ENCODE assay signal across 22 mouse cellular contexts in the genomic region with DNA sequence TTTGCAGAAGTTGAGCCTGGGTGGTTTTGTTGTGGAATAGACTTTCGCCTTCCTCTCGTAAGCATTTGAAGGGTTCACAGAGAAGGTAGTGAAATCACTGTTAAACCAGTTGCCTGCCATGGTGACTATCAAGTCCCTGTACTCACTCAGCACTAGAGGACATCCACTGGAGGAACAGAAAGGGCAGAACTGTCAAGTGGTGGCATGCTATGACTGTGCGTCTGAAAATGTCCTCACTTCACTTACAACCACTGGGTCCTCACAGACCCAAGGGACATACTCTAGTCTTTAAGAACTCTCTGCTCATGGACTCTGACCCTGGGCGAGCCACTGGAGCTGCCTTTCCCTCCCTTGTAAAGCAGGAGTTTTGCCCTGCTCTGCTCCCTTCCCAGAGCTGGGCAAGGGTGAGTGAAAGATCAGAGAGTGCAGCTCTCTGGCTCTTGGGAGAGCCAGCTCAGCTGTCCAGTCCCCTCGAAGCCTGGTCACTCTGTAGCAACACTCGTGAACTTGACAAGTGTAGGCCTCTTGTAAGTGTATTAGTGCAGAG.
DNase-seq lines count a peak whose midpoint lies in the region; ATAC-seq and TF ChIP-seq lines count a peak whose summit lies in the region.
"Had no signal": no experiment of that assay in that cellular context is flagged by ENCODE, and none has a peak within 500 bp of the region (broad histone marks: within the 10 kb centered on the region; RNA-seq: fewer than 3 reads in every experiment).

No protein-coding gene starts in this region.

- H3K4me2 ChIP-seq in heart, postnatal 0 days (ENCODE audit: low read depth, low read length), result no peak overlapping the region
- no peak overlapping the region for H3K4me2 ChIP-seq in intestine, embryonic 16.5 days (ENCODE audit: low read depth, low read length)
- no peak overlapping the region for H3K4me2 ChIP-seq in stomach, postnatal 0 days (replicated peaks; ENCODE audit: low read depth)
- H3K4me2 ChIP-seq: embryonic facial prominence, embryonic 15.5 days; hindbrain, embryonic 12.5 days; liver, embryonic 15.5 days; neural tube, embryonic 13.5 days had no signal

- TF ChIP-seq EP300 in heart, postnatal 0 days (IDR thresholded peaks at IDR 0.05; ENCODE audit: low read depth), result no peak
- TF ChIP-seq EP300 in stomach, postnatal 0 days (optimal IDR thresholded peaks at IDR 0.05), result no peak

- H3K4me1 ChIP-seq in heart, postnatal 0 days (ENCODE audit: control insufficient read depth, insufficient read depth), result peaks cover 22% of the 10 kb centered on the region
- peaks cover 14% of the 10 kb centered on the region for H3K4me1 ChIP-seq in intestine, embryonic 16.5 days (ENCODE audit: control insufficient read depth, insufficient read depth, low read length)
- H3K4me1 ChIP-seq in stomach, postnatal 0 days (replicated peaks; ENCODE audit: control insufficient read depth, insufficient read depth), result peaks cover 3% of the 10 kb centered on the region; the same call in 1 of the 2 replicates

- no peaks in the 10 kb centered on the region for H3K27me3 ChIP-seq in heart, postnatal 0 days (ENCODE audit: control insufficient read depth, insufficient read depth, low read length)
- no peaks in the 10 kb centered on the region for H3K27me3 ChIP-seq in intestine, embryonic 16.5 days (replicated peaks; ENCODE audit: control insufficient read depth, insufficient read depth, low read length)
- no peaks in the 10 kb centered on the region for H3K27me3 ChIP-seq in stomach, postnatal 0 days (ENCODE audit: control insufficient read depth, insufficient read depth, low read length)
- H3K27me3 ChIP-seq: embryonic facial prominence, embryonic 15.5 days; hindbrain, embryonic 12.5 days; liver, embryonic 15.5 days; neural tube, embryonic 13.5 days had no signal

- H3K9ac ChIP-seq in heart, postnatal 0 days (replicated peaks; ENCODE audit: low read depth, low read length), result no peak overlapping the region
- no peak overlapping the region for H3K9ac ChIP-seq in intestine, embryonic 16.5 days (ENCODE audit: low read depth, low read length)
- H3K9ac ChIP-seq in stomach, postnatal 0 days (ENCODE audit: low read length), result no peak overlapping the region
- H3K9ac ChIP-seq: embryonic facial prominence, embryonic 15.5 days; forebrain, postnatal 0 days; hindbrain, embryonic 12.5 days; liver, embryonic 15.5 days; neural tube, embryonic 13.5 days had no signal

- 53% methylated on average over 6 of the region's 6 CpGs for WGBS in heart, postnatal 0 days
- WGBS in intestine, embryonic 16.5 days, result 78% methylated on average over 6 of the region's 6 CpGs
- WGBS in stomach, postnatal 0 days, result 81% methylated on average over 6 of the region's 6 CpGs

- no peaks in the 10 kb centered on the region for H3K36me3 ChIP-seq in heart, postnatal 0 days (replicated peaks; ENCODE audit: control insufficient read depth, insufficient read depth, low read length)
- H3K36me3 ChIP-seq in intestine, embryonic 16.5 days (ENCODE audit: control insufficient read depth, insufficient read depth, low read length), result no peaks in the 10 kb centered on the region
- H3K36me3 ChIP-seq in stomach, postnatal 0 days (ENCODE audit: control insufficient read depth, insufficient read depth, low read length), result no peaks in the 10 kb centered on the region
- H3K36me3 ChIP-seq: embryonic facial prominence, embryonic 15.5 days; hindbrain, embryonic 12.5 days; limb, embryonic 10.5 days; liver, embryonic 15.5 days; midbrain, embryonic 10.5 days; neural tube, embryonic 13.5 days had no signal

- peak; percentile 50 for ATAC-seq in heart, postnatal 0 days (ENCODE audit: insufficient read depth, low read depth)
- ATAC-seq in intestine, embryonic 16.5 days, result peak; percentile 88
- ATAC-seq in stomach, postnatal 0 days (ENCODE audit: low FRiP score, low TSS enrichment), result 0 out of 2 replicates have a peak, but pooled peaks have one; percentile 15
- ATAC-seq: activated CD4-positive, CD25-positive, alpha-beta regulatory T cell, adult 4 months; forebrain, postnatal 0 days; midbrain, embryonic 16.5 days had no signal

- DNase-seq in heart, postnatal 0 days (ENCODE audit: low spot score), result peak; percentile 43
- no peak for DNase-seq in heart, adult 11 months
- DNase-seq in layer of hippocampus, adult 2 months (ENCODE audit: low spot score in 2 of 2), result no peak
- DNase-seq in layer of hippocampus, adult 9-11 months, result no peak
- no peak for DNase-seq in stomach, postnatal 0 days (ENCODE audit: low spot score)
- DNase-seq in right cerebral cortex, adult 18-20 months, result no peak
- no peak for DNase-seq in gastrocnemius, adult 18-20 months (ENCODE audit: low spot score)
- DNase-seq: adrenal gland, postnatal 10 days; cerebellum, adult 9-10 months; forebrain, postnatal 0 days; gastrocnemius, postnatal 25 days; liver had no signal

- TF ChIP-seq CTCF in heart, postnatal 0 days (IDR thresholded peaks at IDR 0.05; ENCODE audit: low read depth), result no peak
- no peak for TF ChIP-seq CTCF in layer of hippocampus, adult 2 months (conservative IDR thresholded peaks at IDR 0.05)
- no peak for TF ChIP-seq CTCF in stomach, postnatal 0 days (IDR thresholded peaks at IDR 0.05; ENCODE audit: low read depth)

- no peaks in the 10 kb centered on the region for H3K9me3 ChIP-seq in heart, postnatal 0 days (replicated peaks; ENCODE audit: control insufficient read depth, low read length)
- no peaks in the 10 kb centered on the region for H3K9me3 ChIP-seq in intestine, embryonic 16.5 days (ENCODE audit: control insufficient read depth, low read length)
- H3K9me3 ChIP-seq in stomach, postnatal 0 days (ENCODE audit: control insufficient read depth, low read length), result no peaks in the 10 kb centered on the region
- H3K9me3 ChIP-seq: embryonic facial prominence, embryonic 15.5 days; hindbrain, embryonic 12.5 days; limb, embryonic 10.5 days; liver, embryonic 15.5 days; midbrain, embryonic 10.5 days; neural tube, embryonic 13.5 days had no signal

- H3K27ac ChIP-seq in heart, postnatal 0 days (ENCODE audit: low read depth), result no peak overlapping the region
- H3K27ac ChIP-seq in layer of hippocampus, adult 2 months, result peak overlapping the region; percentile 23; the same call in 1 of the 2 replicates
- H3K27ac ChIP-seq in intestine, embryonic 16.5 days (ENCODE audit: low read length), result no peak overlapping the region; the same call in 1 of the 2 replicates
- no peak overlapping the region for H3K27ac ChIP-seq in stomach, postnatal 0 days (replicated peaks)
- H3K27ac ChIP-seq: embryonic facial prominence, embryonic 15.5 days; hindbrain, embryonic 12.5 days; limb, embryonic 10.5 days; liver, embryonic 15.5 days; midbrain, embryonic 10.5 days; neural tube, embryonic 13.5 days had no signal

- no peak overlapping the region for H3K4me3 ChIP-seq in heart, postnatal 0 days (ENCODE audit: low read depth, low read length)
- no peak overlapping the region for H3K4me3 ChIP-seq in layer of hippocampus, adult 2 months
- no peak overlapping the region for H3K4me3 ChIP-seq in intestine, embryonic 16.5 days (ENCODE audit: low read length)
- H3K4me3 ChIP-seq in stomach, postnatal 0 days (ENCODE audit: low read depth, low read length), result no peak overlapping the region
- H3K4me3 ChIP-seq: embryonic facial prominence, embryonic 15.5 days; hindbrain, embryonic 12.5 days; limb, embryonic 10.5 days; liver, embryonic 15.5 days; midbrain, embryonic 10.5 days; myocyte; neural tube, embryonic 13.5 days had no signal

Comparison
In these comparisons a context has a peak if more than half of its experiments do, and no peak if none do; other contexts are left out.
1. ATAC-seq: peak in every context shown above with its lines; median percentile 88 in intestine, embryonic 16.5 days; 50 in heart, postnatal 0 days; 15 in stomach, postnatal 0 days.